Mouse (Mus musculus): ENCODE measurements around the gene Tfeb. TPM values are rescaled to one million over a fixed set of nuclear protein-coding genes. Genes with fewer than 3 reads are reported as not detected.

Tfeb gene
- total RNA-seq (2017), result 7.4 and 10.9 TPM in 2 replicates

- ATAC-seq (replicated peaks in 1 of 2; ENCODE audit: insufficient read depth in 1 of 2, low FRiP score in 2 of 2, low TSS enrichment in 1 of 2, low read depth in 1 of 2, poor library complexity in 2 of 2, severe bottlenecking in 2 of 2), result peak; percentile 83 to 84
Measured at GRCm38 (mm10) chr17:47736856-47737255, at the start of gene Tfeb. Gene Tfeb, plus strand, starts transcription at chr17:47737030.

- ATAC-seq (replicated peaks in 1 of 2; ENCODE audit: insufficient read depth in 1 of 2, low FRiP score in 2 of 2, low TSS enrichment in 1 of 2, low read depth in 1 of 2, poor library complexity in 2 of 2, severe bottlenecking in 2 of 2), result peak; percentile 89 to 92
Measured at GRCm38 (mm10) chr17:47687409-47688343, 49.2 kb upstream of the Tfeb start.

GRCm38 (mm10) chr17:47688344-47688607 lies 48.6 kb upstream of the Tfeb start, which contains the start of gene Tomm6:
Gene Tomm6, minus strand, starts transcription at chr17:47688386.
- no peak for ATAC-seq (replicated peaks in 1 of 2; ENCODE audit: insufficient read depth in 1 of 2, low FRiP score in 2 of 2, low TSS enrichment in 1 of 2, low read depth in 1 of 2, poor library complexity in 2 of 2, severe bottlenecking in 2 of 2)

- ATAC-seq (replicated peaks in 1 of 2; ENCODE audit: insufficient read depth in 1 of 2, low FRiP score in 2 of 2, low TSS enrichment in 1 of 2, low read depth in 1 of 2, poor library complexity in 2 of 2, severe bottlenecking in 2 of 2), result peak in 1 of 2 experiments; percentile 21; a peak in 1 of 4 replicates
Measured at GRCm38 (mm10) chr17:47688608-47689575, 47.9 kb upstream of the Tfeb start, which contains the start of gene Frs3. Gene Frs3, plus strand, starts transcription at chr17:47689030.

- no peak for ATAC-seq (replicated peaks in 1 of 2; ENCODE audit: insufficient read depth in 1 of 2, low FRiP score in 2 of 2, low TSS enrichment in 1 of 2, low read depth in 1 of 2, poor library complexity in 2 of 2, severe bottlenecking in 2 of 2)
Measured at GRCm38 (mm10) chr17:47689894-47690293, 46.9 kb upstream of the Tfeb start.

- no peak for ATAC-seq (replicated peaks in 1 of 2; ENCODE audit: insufficient read depth in 1 of 2, low FRiP score in 2 of 2, low TSS enrichment in 1 of 2, low read depth in 1 of 2, poor library complexity in 2 of 2, severe bottlenecking in 2 of 2)
Measured at GRCm38 (mm10) chr17:47691650-47692049, 45.2 kb upstream of the Tfeb start.

GRCm38 (mm10) chr17:47693671-47694441 lies 43.0 kb upstream of the Tfeb start:
- no peak for ATAC-seq (replicated peaks in 1 of 2; ENCODE audit: insufficient read depth in 1 of 2, low FRiP score in 2 of 2, low TSS enrichment in 1 of 2, low read depth in 1 of 2, poor library complexity in 2 of 2, severe bottlenecking in 2 of 2)

- no peak for ATAC-seq (replicated peaks in 1 of 2; ENCODE audit: insufficient read depth in 1 of 2, low FRiP score in 2 of 2, low TSS enrichment in 1 of 2, low read depth in 1 of 2, poor library complexity in 2 of 2, severe bottlenecking in 2 of 2)
Measured at GRCm38 (mm10) chr17:47694442-47694502, 42.6 kb upstream of the Tfeb start, which contains the start of gene Gm21981. Gene Gm21981, minus strand, starts transcription at chr17:47694455.

GRCm38 (mm10) chr17:47694503-47695336 lies 42.1 kb upstream of the Tfeb start, which contains the start of gene Prickle4:
Gene Prickle4, minus strand, starts transcription at chr17:47694736.
- ATAC-seq (replicated peaks in 1 of 2; ENCODE audit: insufficient read depth in 1 of 2, low FRiP score in 2 of 2, low TSS enrichment in 1 of 2, low read depth in 1 of 2, poor library complexity in 2 of 2, severe bottlenecking in 2 of 2), result peak; percentile 82 to 91

GRCm38 (mm10) chr17:47695337-47695710 lies 41.5 kb upstream of the Tfeb start:
- ATAC-seq (replicated peaks in 1 of 2; ENCODE audit: insufficient read depth in 1 of 2, low FRiP score in 2 of 2, low TSS enrichment in 1 of 2, low read depth in 1 of 2, poor library complexity in 2 of 2, severe bottlenecking in 2 of 2), result no peak

- ATAC-seq (replicated peaks in 1 of 2; ENCODE audit: insufficient read depth in 1 of 2, low FRiP score in 2 of 2, low TSS enrichment in 1 of 2, low read depth in 1 of 2, poor library complexity in 2 of 2, severe bottlenecking in 2 of 2), result no peak
Measured at GRCm38 (mm10) chr17:47698156-47698555, 38.7 kb upstream of the Tfeb start.

GRCm38 (mm10) chr17:47699055-47699454 lies 37.8 kb upstream of the Tfeb start:
- ATAC-seq (replicated peaks in 1 of 2; ENCODE audit: insufficient read depth in 1 of 2, low FRiP score in 2 of 2, low TSS enrichment in 1 of 2, low read depth in 1 of 2, poor library complexity in 2 of 2, severe bottlenecking in 2 of 2), result no peak

GRCm38 (mm10) chr17:47701793-47702192 lies 35.0 kb upstream of the Tfeb start:
- no peak for ATAC-seq (replicated peaks in 1 of 2; ENCODE audit: insufficient read depth in 1 of 2, low FRiP score in 2 of 2, low TSS enrichment in 1 of 2, low read depth in 1 of 2, poor library complexity in 2 of 2, severe bottlenecking in 2 of 2)

GRCm38 (mm10) chr17:47702548-47703345 lies 34.1 kb upstream of the Tfeb start:
- no peak for ATAC-seq (replicated peaks in 1 of 2; ENCODE audit: insufficient read depth in 1 of 2, low FRiP score in 2 of 2, low TSS enrichment in 1 of 2, low read depth in 1 of 2, poor library complexity in 2 of 2, severe bottlenecking in 2 of 2)

GRCm38 (mm10) chr17:47703556-47703955 lies 33.3 kb upstream of the Tfeb start:
- ATAC-seq (replicated peaks in 1 of 2; ENCODE audit: insufficient read depth in 1 of 2, low FRiP score in 2 of 2, low TSS enrichment in 1 of 2, low read depth in 1 of 2, poor library complexity in 2 of 2, severe bottlenecking in 2 of 2), result no peak

- ATAC-seq (replicated peaks in 1 of 2; ENCODE audit: insufficient read depth in 1 of 2, low FRiP score in 2 of 2, low TSS enrichment in 1 of 2, low read depth in 1 of 2, poor library complexity in 2 of 2, severe bottlenecking in 2 of 2), result no peak
Measured at GRCm38 (mm10) chr17:47704692-47705091, 32.1 kb upstream of the Tfeb start.
